Mouse (Mus musculus) myocyte (in vitro differentiated cells): ENCODE data around the gene Tent4a.

Source experiments
- MAX ChIP-seq: IDR thresholded peaks from one replicate; pipeline ENCODE4 v1.6.1; 2011; ENCODE audit warnings: low read depth, mild to moderate bottlenecking, control low read depth
- POLR2A ChIP-seq: IDR thresholded peaks from one replicate; pipeline ENCODE4 v1.6.1; 2011; ENCODE audit warnings: low read depth, mild to moderate bottlenecking, control low read depth, moderate library complexity; ENCODE audit not compliant: insufficient read length

DNA sequence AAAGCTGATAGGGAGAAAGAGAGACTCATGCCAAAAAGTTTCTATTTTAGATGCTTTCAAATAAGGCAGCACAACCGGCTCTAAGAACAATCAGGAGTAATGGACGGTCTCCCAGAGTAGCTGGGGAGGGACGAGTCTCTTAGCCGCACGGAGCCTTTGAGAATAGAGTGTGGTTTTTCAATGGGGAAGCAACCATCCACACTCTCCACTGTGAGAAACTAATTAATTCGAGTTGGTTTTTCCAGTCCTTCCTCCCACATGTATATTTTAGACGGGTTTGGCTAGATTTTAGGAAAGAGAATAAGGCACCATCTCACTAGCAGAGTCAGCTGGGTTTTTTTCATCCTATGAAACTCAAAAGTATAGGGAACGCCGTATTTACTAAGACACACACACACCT lies 27.6 kb upstream of the Tent4a start:
- TF ChIP-seq POLR2A (no peak), MAX (no peak)
